Mouse (Mus musculus): Measurements from ENCODE around the gene Synj2bp.

GRCm38 (mm10) chr12:81532316-81533028 lies at the start of gene Synj2bp, which contains the start of gene Gm20498:
- no peak for TF ChIP-seq CTCF (IDR thresholded peaks at IDR 0.05)
- TF ChIP-seq EP300 (IDR thresholded peaks at IDR 0.05): no peak

Measured in lung, postnatal 0 days (tissue).